Mouse (Mus musculus): Measurements from ENCODE around the gene Gpr156. TPM values are rescaled to one million over a fixed set of nuclear protein-coding genes. Genes with fewer than 3 reads are reported as not detected.

Gene Gpr156
- polyA plus RNA-seq, 1 experiment from 2014 or later = 0.09 TPM

GRCm38 (mm10) chr16:38001766-38002165 lies 85.5 kb downstream of the Gpr156 start:
- Histone ChIP-seq H3K4me1 (replicated peaks; ENCODE audit: control insufficient read depth, insufficient read depth, low read length) (no peaks in the 10 kb centered on the region), H3K9ac (ENCODE audit: low read depth, low read length) (no peak overlapping the region), H3K36me3 (ENCODE audit: control insufficient read depth, insufficient read depth) (no peaks in the 10 kb centered on the region), H3K9me3 (ENCODE audit: control insufficient read depth) (no peaks in the 10 kb centered on the region), H3K27me3 (replicated peaks; ENCODE audit: control insufficient read depth, insufficient read depth, low read length) (no peaks in the 10 kb centered on the region), H3K4me3 (ENCODE audit: low read depth, low read length) (no peak overlapping the region), H3K27ac (ENCODE audit: low read depth, low read length) (no peak overlapping the region), H3K4me2 (replicated peaks; ENCODE audit: low read depth) (no peak overlapping the region)
- ATAC-seq = no peak
- 60% methylated on average over 2 of the region's 2 CpGs for WGBS
- TF ChIP-seq CTCF (IDR thresholded peaks at IDR 0.05; ENCODE audit: low read depth) = no peak

- WGBS = 75% methylated on average over 3 of the region's 3 CpGs
Measured at GRCm38 (mm10) chr16:38002485-38002884, 86.2 kb downstream of the Gpr156 start.

GRCm38 (mm10) chr16:38004486-38005020 lies 88.3 kb downstream of the Gpr156 start:
- Histone ChIP-seq H3K4me3 (ENCODE audit: low read depth, low read length) (no peak overlapping the region), H3K36me3 (ENCODE audit: control insufficient read depth, insufficient read depth) (no peaks in the 10 kb centered on the region), H3K4me1 (replicated peaks; ENCODE audit: control insufficient read depth, insufficient read depth, low read length) (no peaks in the 10 kb centered on the region), H3K27me3 (replicated peaks; ENCODE audit: control insufficient read depth, insufficient read depth, low read length) (no peaks in the 10 kb centered on the region), H3K4me2 (replicated peaks; ENCODE audit: low read depth) (no peak overlapping the region), H3K27ac (ENCODE audit: low read depth, low read length) (no peak overlapping the region), H3K9me3 (ENCODE audit: control insufficient read depth) (no peaks in the 10 kb centered on the region), H3K9ac (ENCODE audit: low read depth, low read length) (no peak overlapping the region)
- TF ChIP-seq CTCF (IDR thresholded peaks at IDR 0.05; ENCODE audit: low read depth) = no peak
- 90% methylated on average over 17 of the region's 17 CpGs for WGBS
- ATAC-seq = no peak

More at GRCm38 (mm10) chr16:38002485-38002884, 86.2 kb downstream of the Gpr156 start:
- no peak overlapping the region for H3K27ac ChIP-seq (ENCODE audit: low read depth, low read length)
- no peak for TF ChIP-seq CTCF (IDR thresholded peaks at IDR 0.05; ENCODE audit: low read depth)
- H3K9ac ChIP-seq (ENCODE audit: low read depth, low read length) = no peak overlapping the region
- H3K4me1 ChIP-seq (replicated peaks; ENCODE audit: control insufficient read depth, insufficient read depth, low read length) = no peaks in the 10 kb centered on the region
- H3K27me3 ChIP-seq (replicated peaks; ENCODE audit: control insufficient read depth, insufficient read depth, low read length) = no peaks in the 10 kb centered on the region
- ATAC-seq = no peak
- H3K36me3 ChIP-seq (ENCODE audit: control insufficient read depth, insufficient read depth) = no peaks in the 10 kb centered on the region
- H3K9me3 ChIP-seq (ENCODE audit: control insufficient read depth) = no peaks in the 10 kb centered on the region
- H3K4me2 ChIP-seq (replicated peaks; ENCODE audit: low read depth) = no peak overlapping the region
- no peak overlapping the region for H3K4me3 ChIP-seq (ENCODE audit: low read depth, low read length)

GRCm38 (mm10) chr16:38005471-38005870 lies 89.2 kb downstream of the Gpr156 start:
- Histone ChIP-seq H3K27me3 (replicated peaks; ENCODE audit: control insufficient read depth, insufficient read depth, low read length) (no peaks in the 10 kb centered on the region), H3K9ac (ENCODE audit: low read depth, low read length) (no peak overlapping the region), H3K4me2 (replicated peaks; ENCODE audit: low read depth) (no peak overlapping the region), H3K36me3 (ENCODE audit: control insufficient read depth, insufficient read depth) (no peaks in the 10 kb centered on the region), H3K27ac (ENCODE audit: low read depth, low read length) (no peak overlapping the region), H3K4me3 (ENCODE audit: low read depth, low read length) (no peak overlapping the region), H3K9me3 (ENCODE audit: control insufficient read depth) (no peaks in the 10 kb centered on the region), H3K4me1 (replicated peaks; ENCODE audit: control insufficient read depth, insufficient read depth, low read length) (no peaks in the 10 kb centered on the region)
- no peak for ATAC-seq
- no peak for TF ChIP-seq CTCF (IDR thresholded peaks at IDR 0.05; ENCODE audit: low read depth)
- WGBS = 77% methylated on average over 10 of the region's 10 CpGs

GRCm38 (mm10) chr16:38008371-38008770 lies 92.1 kb downstream of the Gpr156 start:
- Histone ChIP-seq H3K4me1 (replicated peaks; ENCODE audit: control insufficient read depth, insufficient read depth, low read length) (no peaks in the 10 kb centered on the region), H3K4me2 (replicated peaks; ENCODE audit: low read depth) (no peak overlapping the region), H3K27me3 (replicated peaks; ENCODE audit: control insufficient read depth, insufficient read depth, low read length) (no peaks in the 10 kb centered on the region), H3K4me3 (ENCODE audit: low read depth, low read length) (no peak overlapping the region), H3K9me3 (ENCODE audit: control insufficient read depth) (no peaks in the 10 kb centered on the region), H3K27ac (ENCODE audit: low read depth, low read length) (no peak overlapping the region), H3K36me3 (ENCODE audit: control insufficient read depth, insufficient read depth) (no peaks in the 10 kb centered on the region), H3K9ac (ENCODE audit: low read depth, low read length) (no peak overlapping the region)
- 83% methylated on average over 5 of the region's 5 CpGs for WGBS
- ATAC-seq = no peak
- no peak for TF ChIP-seq CTCF (IDR thresholded peaks at IDR 0.05; ENCODE audit: low read depth)

GRCm38 (mm10) chr16:38009041-38009825 lies 92.9 kb downstream of the Gpr156 start:
- H3K36me3 ChIP-seq (ENCODE audit: control insufficient read depth, insufficient read depth) = no peaks in the 10 kb centered on the region
- H3K9ac ChIP-seq (ENCODE audit: low read depth, low read length) = no peak overlapping the region
- H3K4me2 ChIP-seq (replicated peaks; ENCODE audit: low read depth) = no peak overlapping the region
- H3K9me3 ChIP-seq (ENCODE audit: control insufficient read depth) = no peaks in the 10 kb centered on the region
- no peak for TF ChIP-seq CTCF (IDR thresholded peaks at IDR 0.05; ENCODE audit: low read depth)
- no peak overlapping the region for H3K27ac ChIP-seq (ENCODE audit: low read depth, low read length)
- no peak for ATAC-seq
- no peak overlapping the region for H3K4me3 ChIP-seq (ENCODE audit: low read depth, low read length)
- WGBS = 86% methylated on average over 14 of the region's 14 CpGs
- no peaks in the 10 kb centered on the region for H3K4me1 ChIP-seq (replicated peaks; ENCODE audit: control insufficient read depth, insufficient read depth, low read length)
- no peaks in the 10 kb centered on the region for H3K27me3 ChIP-seq (replicated peaks; ENCODE audit: control insufficient read depth, insufficient read depth, low read length)

Measured in intestine, postnatal 0 days (tissue).